Mouse (Mus musculus) lung, embryonic 14.5 days (tissue): ENCODE data around the gene Gm20696. TPM values are rescaled to one million over a fixed set of nuclear protein-coding genes. Genes with fewer than 3 reads are reported as not detected.
A peak's percentile ranks its signal among the peaks of the same experiment; 100 is the strongest.

Experiments
- ATAC-seq: fragments of 200-750 bp; cut with Nextera tagmentation; 2 replicates; pipeline ENCODE4 v1.8.0; 2017; ENCODE audit warnings: mild to moderate bottlenecking, moderate TSS enrichment, moderate library complexity; ENCODE audit not compliant: insufficient read depth
- DNase-seq: peaks from one replicate; pipeline ENCODE4 v3.0.0-alpha.2; 2015
- H3K27ac ChIP-seq: fragments of 300-500 bp; sonication (generic); 2 replicates; pipeline ENCODE4 v1.5.1; 2014; ENCODE audit warnings: low read depth, mild to moderate bottlenecking, moderate library complexity
- H3K27me3 ChIP-seq: fragments of 300-500 bp; sonication (generic); 2 replicates; pipeline ENCODE4 v1.6.1; 2014; ENCODE audit warnings: low read length, control low read depth; ENCODE audit not compliant: insufficient read depth
- H3K36me3 ChIP-seq: fragments of 300-500 bp; sonication (generic); 2 replicates; pipeline ENCODE4 v1.6.1; 2014; ENCODE audit warnings: control low read depth; ENCODE audit not compliant: insufficient read depth
- H3K4me1 ChIP-seq: fragments of 300-500 bp; sonication (generic); 2 replicates; pipeline ENCODE4 v1.6.1; 2014; ENCODE audit warnings: antibody characterized with exemption, control low read depth; ENCODE audit not compliant: insufficient read depth
- H3K4me2 ChIP-seq: fragments of 300-500 bp; sonication (generic); 2 replicates; pipeline ENCODE4 v1.6.1; 2014; ENCODE audit warnings: mild to moderate bottlenecking
- H3K4me3 ChIP-seq: fragments of 300-500 bp; sonication (generic); 2 replicates; pipeline ENCODE4 v1.5.1; 2014; ENCODE audit warnings: low read depth, low read length
- H3K9ac ChIP-seq: fragments of 300-500 bp; sonication (generic); 2 replicates; pipeline ENCODE4 v1.6.1; 2014
- H3K9me3 ChIP-seq: fragments of 300-500 bp; sonication (generic); 2 replicates; pipeline ENCODE4 v1.6.1; 2016; ENCODE audit warnings: low read depth, low read length, control low read depth
- CTCF ChIP-seq: IDR thresholded peaks from 2 replicates; pipeline ENCODE4 v1.5.1; 2016; ENCODE audit warnings: antibody characterized with exemption, low read depth
- WGBS: fragments of 180-500 bp; shearing (Covaris S2); extraction: QIAGEN DNeasy Blood & Tissue Kit; methylation state at CpG from one replicate; pipeline ENCODE4 v1.1.7; 2014; 5-methylcytosine and 5-hydroxymethylcytosine counted together
- polyA plus RNA-seq: library from polyadenylated mRNA; unstranded; fragments of >200 nt; fragmentation: Nextera tagmentation; extraction: Ambion mirVana; gene quantifications from 2 replicates; pipeline ENCODE4 v1.2.1, GENCODE M21; 2014

The Gm20696 gene
- polyA plus RNA-seq, 1 experiment from 2014 or later: 7.3 TPM

- no peaks in the 10 kb centered on the region for H3K4me1 ChIP-seq
- H3K4me2 ChIP-seq: no peak overlapping the region
- H3K36me3 ChIP-seq: no peaks in the 10 kb centered on the region
- no peak overlapping the region for H3K27ac ChIP-seq
- H3K4me3 ChIP-seq: no peak overlapping the region
- DNase-seq: no peak
- no peaks in the 10 kb centered on the region for H3K9me3 ChIP-seq
- H3K27me3 ChIP-seq: no peaks in the 10 kb centered on the region
- TF ChIP-seq CTCF: no peak
- H3K9ac ChIP-seq: no peak overlapping the region
- WGBS: 61% methylated on average over 4 of the region's 4 CpGs
- ATAC-seq: no peak
These were observed 234.7 kb downstream of the Gm20696 start for GRCm38 (mm10) chr6:99431941-99432340.

DNA sequence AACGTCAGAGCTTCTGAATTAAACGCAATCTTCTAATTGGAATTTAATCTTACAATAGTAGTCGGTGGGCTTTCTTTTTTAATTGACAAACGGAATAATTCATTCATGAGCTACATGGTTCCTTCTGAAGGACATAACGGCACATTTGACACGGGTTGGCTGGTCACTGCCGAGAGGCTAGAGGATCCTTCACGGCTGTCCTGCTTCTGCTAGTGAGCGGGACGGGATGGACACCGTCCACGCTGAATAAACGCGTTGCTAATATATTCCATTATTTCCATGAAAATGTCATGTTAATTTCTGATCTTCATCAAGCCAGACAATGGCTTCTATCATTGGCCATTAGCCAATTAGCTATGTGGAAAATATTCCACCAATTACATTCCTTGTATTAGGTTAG lies 236.0 kb downstream of the Gm20696 start:
- 90% methylated on average over 14 of the region's 14 CpGs for WGBS
- no peaks in the 10 kb centered on the region for H3K9me3 ChIP-seq
- no peaks in the 10 kb centered on the region for H3K4me1 ChIP-seq
- no peak overlapping the region for H3K4me3 ChIP-seq
- H3K27me3 ChIP-seq: no peaks in the 10 kb centered on the region
- no peak for TF ChIP-seq CTCF
- no peak overlapping the region for H3K27ac ChIP-seq
- ATAC-seq (no peak), DNase-seq (no peak)
- no peaks in the 10 kb centered on the region for H3K36me3 ChIP-seq
- H3K4me2 ChIP-seq: no peak overlapping the region
- H3K9ac ChIP-seq: no peak overlapping the region

- DNase-seq (no peak), ATAC-seq (no peak)
These were observed 237.0 kb downstream of the Gm20696 start for GRCm38 (mm10) chr6:99429378-99430131.

DNA sequence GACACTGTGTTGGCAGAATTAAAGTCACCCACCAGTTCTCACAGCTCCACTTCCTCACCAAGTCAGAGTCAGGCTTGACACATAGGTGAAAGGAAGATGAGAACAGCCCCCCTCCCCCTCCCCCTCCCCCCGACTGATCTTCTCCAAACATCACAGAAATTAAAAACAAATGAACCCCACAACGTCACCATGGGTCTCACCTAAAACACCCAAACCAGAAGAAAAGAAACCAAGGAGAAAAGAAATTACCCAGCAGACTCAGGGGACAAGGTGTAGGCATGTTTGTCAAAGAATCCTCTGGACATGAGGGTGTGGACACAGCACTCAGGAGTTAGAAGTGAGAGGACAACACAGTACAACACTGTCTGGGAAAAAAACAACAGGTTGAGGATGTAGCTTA lies 237.6 kb downstream of the Gm20696 start:
- WGBS: 32% methylated on average over 2 of the region's 2 CpGs
- Histone ChIP-seq H3K27ac (no peak overlapping the region), H3K9me3 (no peaks in the 10 kb centered on the region), H3K4me1 (no peaks in the 10 kb centered on the region), H3K4me2 (no peak overlapping the region), H3K36me3 (no peaks in the 10 kb centered on the region), H3K27me3 (no peaks in the 10 kb centered on the region), H3K4me3 (no peak overlapping the region), H3K9ac (no peak overlapping the region)
- TF ChIP-seq CTCF: no peak
- ATAC-seq (no peak), DNase-seq (no peak)

More at GRCm38 (mm10) chr6:99429378-99430131, 237.0 kb downstream of the Gm20696 start:
- H3K4me1 ChIP-seq: no peaks in the 10 kb centered on the region
- no peak overlapping the region for H3K27ac ChIP-seq
- H3K27me3 ChIP-seq: no peaks in the 10 kb centered on the region
- no peaks in the 10 kb centered on the region for H3K9me3 ChIP-seq
- 58% methylated on average over 16 of the region's 16 CpGs for WGBS
- H3K9ac ChIP-seq: no peak overlapping the region
- H3K36me3 ChIP-seq: no peaks in the 10 kb centered on the region
- no peak for TF ChIP-seq CTCF
- H3K4me2 ChIP-seq: no peak overlapping the region
- no peak overlapping the region for H3K4me3 ChIP-seq

DNA sequence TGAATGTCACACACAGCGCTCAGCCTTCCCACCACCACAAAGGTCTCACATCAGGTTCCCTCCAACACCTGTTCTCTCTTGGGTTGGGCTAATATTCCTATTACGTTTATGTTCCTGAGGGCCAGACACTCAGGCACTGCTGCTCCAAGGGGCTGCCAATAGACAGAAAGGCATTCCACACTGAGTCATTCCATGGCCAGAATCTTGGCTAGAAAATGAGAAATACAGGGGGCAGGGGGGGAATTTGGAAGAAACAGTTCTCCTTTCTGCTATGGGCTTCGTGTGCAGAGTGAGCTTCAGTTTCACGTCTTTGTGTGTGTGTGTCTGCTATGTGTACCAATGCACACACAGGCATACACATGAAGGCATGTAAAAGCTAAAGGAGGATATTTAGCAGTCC lies 239.3 kb downstream of the Gm20696 start:
- H3K27ac ChIP-seq: no peak overlapping the region
- ATAC-seq (no peak), DNase-seq (no peak)
- 78% methylated on average over 4 of the region's 4 CpGs for WGBS
- no peaks in the 10 kb centered on the region for H3K27me3 ChIP-seq
- H3K4me3 ChIP-seq: no peak overlapping the region
- TF ChIP-seq CTCF: no peak
- no peak overlapping the region for H3K4me2 ChIP-seq
- H3K9ac ChIP-seq: no peak overlapping the region
- H3K36me3 ChIP-seq: no peaks in the 10 kb centered on the region
- no peaks in the 10 kb centered on the region for H3K9me3 ChIP-seq
- H3K4me1 ChIP-seq: no peaks in the 10 kb centered on the region

- 49% methylated on average over 3 of the region's 3 CpGs for WGBS
- no peak for TF ChIP-seq CTCF
- no peaks in the 10 kb centered on the region for H3K4me1 ChIP-seq
These were observed 241.6 kb downstream of the Gm20696 start for GRCm38 (mm10) chr6:99425044-99425443.

DNA sequence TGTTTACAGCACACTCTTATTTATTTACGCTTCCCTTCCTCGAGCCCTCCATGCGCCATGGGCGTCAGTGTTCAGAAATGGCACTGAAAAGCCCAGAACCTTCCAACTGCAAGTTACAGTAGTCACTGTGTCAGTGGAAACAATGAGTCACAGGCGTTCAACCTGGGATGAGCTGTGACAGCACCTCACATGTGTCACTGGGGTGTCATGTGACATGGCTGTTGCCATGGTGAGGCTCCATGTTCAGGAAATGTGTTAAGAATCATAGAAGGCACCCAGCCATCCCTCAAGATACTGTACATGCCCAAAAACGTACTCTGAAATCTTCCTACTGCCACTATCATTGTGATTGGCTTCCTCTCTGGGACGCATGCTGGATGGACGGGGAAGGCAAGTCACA lies 245.9 kb downstream of the Gm20696 start:
- DNase-seq: peak; percentile 35
- 66% methylated on average over 8 of the region's 8 CpGs for WGBS
- no peak overlapping the region for H3K9ac ChIP-seq
- no peaks in the 10 kb centered on the region for H3K4me1 ChIP-seq
- no peak for TF ChIP-seq CTCF
- H3K9me3 ChIP-seq: no peaks in the 10 kb centered on the region
- no peaks in the 10 kb centered on the region for H3K36me3 ChIP-seq
- no peak for ATAC-seq
- no peak overlapping the region for H3K4me3 ChIP-seq
- H3K4me2 ChIP-seq: no peak overlapping the region
- H3K27me3 ChIP-seq: no peaks in the 10 kb centered on the region
- no peak overlapping the region for H3K27ac ChIP-seq

More at GRCm38 (mm10) chr6:99425044-99425443, 241.6 kb downstream of the Gm20696 start:
- DNase-seq (peak; percentile 34), ATAC-seq (no peak)
- Histone ChIP-seq H3K27me3 (no peaks in the 10 kb centered on the region), H3K4me2 (no peak overlapping the region), H3K36me3 (no peaks in the 10 kb centered on the region), H3K4me3 (no peak overlapping the region), H3K9me3 (no peaks in the 10 kb centered on the region), H3K9ac (no peak overlapping the region), H3K27ac (no peak overlapping the region)
